Mouse (Mus musculus): ENCODE results near the gene Kcnb1.

Gene Kcnb1

DNA sequence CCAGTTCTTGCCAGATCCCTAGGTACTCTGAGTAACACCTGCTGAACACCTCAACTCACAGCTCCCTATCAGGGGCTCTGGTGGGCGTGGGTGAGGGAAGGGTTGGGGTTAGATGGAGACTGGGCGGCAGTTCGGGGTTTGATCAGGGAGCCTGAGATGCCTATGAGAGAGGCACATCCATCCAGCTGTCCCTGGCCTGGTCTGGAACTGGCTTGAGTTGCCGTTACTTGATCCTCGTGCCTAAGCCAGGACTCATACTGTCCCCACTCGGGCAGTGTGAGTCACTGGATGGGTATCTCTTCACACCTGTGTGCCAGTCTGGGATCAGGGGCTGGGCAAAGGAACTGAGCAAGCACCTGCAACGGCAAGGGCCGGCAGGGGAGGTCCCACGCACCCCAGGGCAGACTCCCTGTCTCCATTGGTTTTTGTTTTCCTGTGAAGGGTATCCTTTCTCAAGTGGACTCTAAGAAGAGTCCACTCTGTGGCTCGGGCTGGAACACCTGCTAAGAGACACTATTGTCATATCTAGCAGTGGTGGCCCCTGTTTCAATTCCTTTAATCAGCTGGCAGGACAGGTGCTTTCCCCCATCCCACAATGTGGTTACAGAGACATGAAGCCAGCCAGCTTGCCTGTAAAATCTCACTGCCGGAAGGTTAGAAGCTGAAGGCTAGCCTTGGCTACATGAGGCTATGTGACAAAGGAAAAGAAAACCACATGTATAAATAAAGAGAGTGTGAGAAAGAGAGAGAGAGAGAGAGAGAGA, 112.6 kb downstream of the Kcnb1 start:
- DNase-seq: no peak

DNA sequence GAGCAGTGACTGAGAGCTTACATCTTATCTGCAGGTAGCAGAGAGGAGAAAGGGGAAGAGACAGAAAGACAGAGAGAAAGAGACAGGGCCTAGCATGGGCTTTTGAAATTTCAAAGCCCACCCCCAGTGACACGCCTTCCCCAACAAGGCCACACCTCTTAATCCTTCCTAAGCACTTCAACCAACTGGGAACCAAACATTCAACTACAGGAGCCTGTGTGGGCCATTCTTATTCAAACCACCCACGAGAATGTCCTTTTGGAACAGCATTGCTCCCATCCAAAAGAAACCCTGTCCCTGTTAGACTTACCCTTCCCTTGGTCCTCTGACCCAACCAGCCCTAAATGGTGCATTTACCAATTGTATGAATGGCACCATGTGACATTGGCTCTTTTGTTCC, 113.2 kb downstream of the Kcnb1 start:
- DNase-seq: no peak

DNA sequence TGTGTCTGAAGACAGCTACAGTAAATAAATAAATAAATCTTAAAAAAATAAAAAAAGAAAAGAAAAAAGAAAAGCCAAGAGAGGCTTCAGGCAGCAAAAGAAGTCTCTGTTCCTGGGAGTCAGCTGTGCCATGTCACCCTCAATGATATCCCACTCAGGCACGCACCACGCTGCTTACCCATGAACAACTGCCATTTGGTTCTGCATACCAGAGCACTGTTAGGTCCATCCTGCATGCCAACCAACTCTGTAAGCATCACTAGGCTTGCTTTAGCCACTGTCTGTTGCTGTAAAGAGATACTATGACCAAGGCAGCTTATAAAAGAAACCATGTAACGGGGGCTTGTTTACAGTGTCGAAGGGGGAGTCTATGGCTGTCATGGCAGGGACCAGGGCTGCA, 113.6 kb downstream of the Kcnb1 start:
- no peak for DNase-seq

DNA sequence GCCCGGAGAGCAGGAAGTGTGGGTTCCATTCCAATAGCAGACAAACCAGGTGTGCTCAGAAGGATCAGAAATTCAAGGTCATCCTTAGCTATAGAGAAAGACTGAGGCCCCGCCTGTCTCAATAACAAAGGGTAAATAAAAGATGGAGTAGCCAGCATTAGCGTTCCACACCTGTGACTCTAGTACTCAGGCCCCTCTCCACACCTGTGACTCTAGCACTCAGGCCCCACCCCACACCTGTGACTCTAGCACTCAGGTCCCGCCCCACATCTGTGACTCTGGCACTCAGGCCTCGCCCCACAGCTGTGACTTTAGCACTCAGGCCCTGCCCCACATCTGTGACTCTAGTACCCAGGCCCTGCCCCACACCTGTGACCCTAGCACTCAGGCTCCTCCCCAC, 115.4 kb downstream of the Kcnb1 start:
- no peak for DNase-seq

DNA sequence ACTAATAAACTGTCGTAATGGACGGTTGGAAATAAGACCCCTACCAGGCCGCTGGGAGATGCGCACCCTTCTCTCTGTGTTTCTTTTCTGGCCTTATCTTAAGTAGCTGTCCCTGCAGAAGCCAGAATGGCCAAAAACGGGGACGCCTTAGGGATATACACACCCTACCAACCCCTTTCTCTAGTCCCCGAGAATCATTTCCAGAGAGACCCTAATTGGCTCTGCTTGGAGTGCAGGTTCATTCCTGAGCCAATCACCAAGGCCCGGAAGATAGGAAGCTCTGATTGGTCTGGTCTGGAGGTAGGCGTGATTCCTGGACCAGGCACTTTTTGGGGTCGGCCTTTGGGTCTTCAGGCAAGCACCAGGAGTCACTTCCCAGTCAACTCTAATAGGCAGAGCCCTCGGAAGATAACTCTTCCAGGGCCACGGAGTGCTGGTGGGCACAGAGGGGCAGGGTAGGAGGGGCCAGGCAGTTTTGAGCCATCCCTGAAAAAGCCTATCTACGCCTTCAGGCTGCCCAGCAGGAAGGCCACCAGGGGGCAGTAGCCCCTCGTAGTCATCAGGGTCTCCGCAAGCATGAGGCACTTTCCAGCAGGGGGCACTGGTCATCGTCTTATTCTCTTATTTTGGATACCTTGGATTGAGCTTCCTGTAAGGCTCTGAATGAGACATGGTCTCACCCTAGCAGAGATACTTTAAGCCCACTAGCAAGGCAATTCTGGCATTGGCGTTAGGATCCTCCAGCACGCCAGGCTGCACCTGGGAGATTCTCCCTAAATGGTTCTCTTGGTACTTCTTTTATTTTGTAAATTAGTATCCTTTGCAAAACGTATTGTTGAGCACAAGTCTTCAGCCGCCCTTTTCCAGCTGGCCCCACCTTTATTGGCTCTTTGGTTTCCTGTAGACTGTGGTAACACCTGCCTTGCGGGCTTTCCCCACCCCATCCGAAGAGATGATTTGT, 118.0 kb downstream of the Kcnb1 start:
- peak; percentile 91 to 94 for DNase-seq

DNA sequence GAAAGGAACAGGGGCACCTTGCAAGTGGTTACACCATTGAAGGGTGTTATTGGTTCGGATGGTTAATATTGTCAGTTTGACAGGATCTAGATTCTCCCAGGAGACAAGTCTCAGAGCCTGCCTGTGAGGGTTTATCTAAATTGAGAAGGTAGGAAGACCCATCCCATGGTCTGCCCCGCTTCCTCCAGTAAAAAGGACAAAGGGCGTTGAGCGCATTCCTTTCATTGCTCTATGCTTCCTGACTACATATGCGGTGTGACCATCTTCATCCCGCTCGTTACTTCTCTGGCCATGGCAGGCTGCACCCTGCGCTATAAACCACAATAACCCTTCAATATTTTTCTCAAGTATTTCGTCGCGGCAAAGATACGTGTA, 118.7 kb downstream of the Kcnb1 start:
- no peak for DNase-seq

DNA sequence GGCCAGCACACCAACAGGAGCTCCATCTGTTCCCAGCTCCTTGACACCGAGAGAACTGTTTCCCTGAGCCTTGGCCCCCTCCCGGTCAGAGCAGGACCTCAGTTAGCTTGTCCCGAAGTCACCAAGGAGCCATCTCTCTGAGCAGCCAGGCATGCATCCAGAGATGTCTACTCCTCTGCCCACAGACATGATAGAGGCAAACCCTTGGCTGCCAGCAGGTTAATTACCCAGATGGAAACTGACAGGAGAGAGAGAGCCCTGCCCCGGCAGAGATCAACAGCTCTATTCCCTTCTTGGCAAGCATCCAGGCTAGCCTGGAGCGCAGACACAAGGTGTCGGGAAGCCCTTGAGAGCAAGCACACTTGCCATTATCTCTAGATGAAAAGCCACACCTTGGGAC, 119.6 kb downstream of the Kcnb1 start:
- peak; percentile 76 to 80 for DNase-seq

DNA sequence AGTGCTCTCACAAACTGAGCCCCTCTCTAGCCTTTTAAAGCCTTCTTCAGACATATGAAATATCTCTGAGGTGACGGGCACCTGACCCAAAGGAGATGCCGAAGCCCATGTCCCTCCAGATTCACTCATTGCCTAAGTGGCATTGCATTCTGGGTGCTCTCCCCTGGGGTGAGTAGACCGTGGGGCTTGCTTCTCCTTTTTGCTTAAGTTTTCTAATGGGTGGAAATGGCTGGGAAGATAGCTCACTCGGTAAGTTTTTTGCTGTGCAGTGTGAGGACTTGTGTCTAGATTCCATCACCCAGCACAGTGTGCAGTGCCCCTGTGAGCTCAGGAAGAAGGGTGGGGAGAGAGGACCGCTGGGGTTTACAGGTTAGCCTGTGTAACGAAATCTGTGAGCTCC, 122.4 kb downstream of the Kcnb1 start:
- DNase-seq: no peak

DNA sequence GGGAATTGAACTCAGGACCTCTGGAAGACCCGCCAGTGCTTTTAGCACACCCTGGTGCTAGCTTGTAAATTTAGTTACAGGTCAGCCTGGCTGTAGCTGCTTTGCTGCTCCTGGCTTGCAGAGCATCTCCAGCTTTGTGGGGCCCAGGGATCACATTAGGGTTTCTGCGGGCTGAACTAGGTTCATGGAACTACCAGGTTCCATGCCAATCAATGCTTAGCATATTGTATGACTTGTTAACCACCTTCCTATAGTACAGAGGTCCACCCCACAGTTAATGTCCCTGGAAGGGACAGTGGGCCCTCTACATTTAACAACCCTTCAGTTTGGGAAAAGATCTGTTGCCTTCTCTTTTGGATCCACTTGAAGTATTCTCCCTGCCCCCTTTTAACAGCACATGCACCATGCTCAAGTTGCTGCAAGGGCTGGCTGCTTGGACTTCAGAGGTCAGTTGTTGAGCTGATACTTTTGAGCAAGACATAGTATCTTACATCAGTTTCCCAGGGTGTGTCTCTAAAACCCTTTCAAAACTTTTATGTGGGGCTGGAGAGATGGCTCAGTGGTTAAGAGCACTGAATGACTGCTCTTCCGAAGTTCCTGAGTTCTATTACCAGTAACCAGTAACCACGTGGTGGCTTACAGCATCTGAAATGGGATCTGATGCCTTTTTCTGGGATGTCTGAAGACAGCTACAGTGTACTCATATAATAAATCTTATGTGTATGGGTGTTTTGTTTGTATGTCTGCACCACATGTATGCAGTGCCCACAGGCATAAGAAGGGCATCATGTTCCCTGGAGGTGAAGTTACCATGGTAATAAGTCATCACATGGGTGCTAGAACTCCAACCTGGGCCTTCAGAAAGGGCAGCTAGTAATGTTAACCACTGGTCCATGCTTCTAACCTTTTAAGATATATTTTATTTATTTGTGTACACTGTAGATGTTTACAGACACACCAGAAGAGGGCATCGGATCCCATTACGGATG, 123.1 kb downstream of the Kcnb1 start:
- DNase-seq: no peak

DNA sequence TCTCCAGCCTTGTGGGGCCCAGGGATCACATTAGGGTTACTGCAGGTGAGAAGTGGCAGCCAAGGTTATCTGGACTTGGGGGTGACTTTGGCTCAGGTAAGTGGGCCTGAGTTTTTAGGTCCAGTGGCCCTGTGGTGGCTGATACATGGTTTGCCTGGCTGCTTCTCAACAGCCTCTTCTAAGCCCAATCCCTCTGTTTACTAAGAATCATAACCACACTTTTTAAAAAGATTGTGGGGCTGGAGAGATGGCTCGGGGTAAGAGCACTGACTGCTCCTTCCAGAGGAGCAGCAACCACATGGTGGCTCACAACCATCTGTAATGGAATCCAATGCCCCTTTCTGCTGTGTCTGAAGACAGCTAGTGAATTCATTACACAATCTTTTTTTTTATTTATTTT, 123.9 kb downstream of the Kcnb1 start:
- DNase-seq: no peak

DNA sequence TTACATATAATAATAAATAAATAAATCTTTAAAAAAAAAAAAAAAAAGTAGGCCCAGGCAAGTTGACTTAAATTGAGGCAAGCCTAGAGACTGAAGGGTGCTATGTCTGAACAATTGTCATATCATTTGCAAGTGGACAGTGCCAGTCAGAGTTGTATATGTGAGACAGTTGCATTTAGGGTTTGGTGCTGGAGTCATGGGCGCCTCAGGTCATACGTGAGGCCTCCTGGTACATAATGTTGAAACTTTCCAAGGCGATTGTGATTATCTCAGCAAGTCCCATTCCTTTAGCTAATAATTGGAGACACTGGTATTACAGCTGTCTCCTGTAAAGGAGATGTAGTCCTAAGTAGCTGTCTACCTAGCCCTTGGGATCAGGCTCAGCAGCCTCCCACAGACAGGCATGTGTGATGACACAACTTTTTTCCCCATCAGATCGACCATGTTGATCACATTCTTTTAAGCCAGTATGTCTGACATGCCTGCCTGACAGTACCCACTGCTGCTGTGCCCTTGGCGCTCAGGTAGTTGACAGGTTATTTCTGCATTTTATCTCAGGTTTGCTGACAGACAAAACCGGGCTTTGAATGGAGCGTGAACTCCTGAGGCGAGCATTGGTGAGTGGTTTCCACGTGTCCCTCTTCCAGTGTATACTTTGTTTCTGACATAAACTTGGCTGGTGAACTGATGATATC, 125.2 kb downstream of the Kcnb1 start:
- DNase-seq: no peak

DNA sequence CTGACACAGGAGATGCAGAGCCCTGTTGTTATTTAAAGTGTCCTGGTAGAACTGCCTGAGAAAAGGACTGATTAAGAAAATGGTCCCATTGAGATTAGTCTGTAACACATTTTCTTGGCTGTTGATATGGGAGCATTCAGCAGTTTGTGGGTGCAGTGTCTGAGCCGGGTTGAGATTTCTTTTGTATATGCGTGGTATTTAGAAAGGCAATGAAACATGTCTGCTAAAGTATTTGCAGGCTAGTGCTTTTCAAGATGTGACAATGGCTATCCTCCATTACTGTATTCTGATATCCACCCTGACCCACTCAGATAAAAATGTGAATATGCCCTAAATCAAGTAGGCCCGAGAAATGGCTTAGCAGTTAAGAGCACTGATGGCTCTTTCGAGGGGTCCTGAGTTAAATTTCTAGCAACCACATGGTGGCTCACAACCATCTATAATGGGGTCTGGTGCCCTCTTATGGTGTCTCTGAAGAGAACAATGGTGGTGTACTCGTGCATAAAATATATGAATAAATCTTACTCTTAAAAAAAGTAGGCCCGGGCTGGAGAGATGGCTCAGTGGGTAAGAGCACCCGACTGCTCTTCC, 126.0 kb downstream of the Kcnb1 start:
- no peak for DNase-seq

DNA sequence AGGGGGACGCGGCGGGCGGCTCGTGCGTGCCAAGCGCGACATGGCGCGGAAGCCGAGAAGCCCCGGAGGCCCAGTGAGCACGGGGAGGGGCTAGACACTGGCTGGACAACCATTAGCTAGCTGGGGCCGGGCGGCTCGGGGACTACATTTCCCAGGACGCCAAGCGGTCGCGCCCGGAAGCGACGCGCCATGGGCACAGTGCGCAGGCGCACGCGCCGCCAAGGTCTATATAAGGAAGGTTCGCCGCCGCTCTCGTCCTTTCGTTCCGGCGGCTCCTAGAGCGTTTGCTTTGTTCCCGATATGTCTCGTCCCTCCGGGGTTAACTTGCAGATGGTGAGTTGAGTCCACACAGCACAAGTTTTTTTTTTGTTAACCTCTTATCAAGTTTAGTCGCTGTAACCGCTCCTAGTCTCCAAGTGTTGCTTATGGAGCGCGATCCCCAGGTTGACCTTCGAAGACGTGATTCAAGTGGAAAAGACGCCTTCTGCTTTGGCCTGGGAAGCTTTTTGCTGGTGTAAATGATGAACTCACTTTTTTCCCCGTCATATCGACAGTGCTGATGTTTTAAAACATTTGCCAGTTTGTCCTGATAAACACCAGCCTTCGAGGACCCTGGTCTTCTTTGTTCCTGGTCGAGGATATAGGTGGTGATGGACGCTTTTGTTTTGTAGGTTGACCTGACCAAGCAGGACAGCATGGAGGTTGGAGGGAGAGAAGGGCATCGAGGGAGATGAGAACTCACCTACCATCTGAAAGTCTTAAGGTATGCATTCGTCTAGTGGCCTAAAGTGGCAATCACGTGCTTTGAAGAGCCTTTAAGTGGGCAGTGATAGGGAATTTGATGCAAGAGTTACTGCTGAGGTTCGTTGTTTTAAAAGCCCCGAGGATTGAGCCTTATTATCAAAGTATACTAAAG, 126.7 kb downstream of the Kcnb1 start, which contains the start of gene Znfx1:
Znfx1 (minus strand) TSS at position 51 of the 916 bp plus-strand sequence.
- DNase-seq: peak; percentile 94 to 98

DNA sequence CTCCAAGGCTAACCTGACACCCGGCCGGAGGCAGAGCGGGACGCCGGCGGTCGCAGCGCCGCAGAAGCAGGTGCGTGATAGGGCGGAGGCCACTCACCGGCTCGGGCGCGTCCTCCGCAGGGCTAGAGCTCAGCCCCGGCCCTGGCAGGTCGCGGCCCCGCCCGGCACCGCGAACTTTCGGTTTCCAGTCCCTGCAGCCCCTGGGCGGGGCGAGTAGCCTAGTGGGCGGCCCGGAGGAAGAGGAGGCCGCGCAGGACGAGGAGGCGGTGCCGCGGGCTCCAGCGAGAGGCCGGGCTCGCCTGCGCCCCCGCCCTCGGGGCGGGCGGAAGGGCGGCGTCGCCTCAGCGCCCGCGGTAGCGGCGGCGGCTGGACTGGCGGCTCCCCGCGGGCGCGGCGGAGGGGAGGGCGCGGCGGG, 127.5 kb downstream of the Kcnb1 start:
- DNase-seq: peak; percentile 92

DNA sequence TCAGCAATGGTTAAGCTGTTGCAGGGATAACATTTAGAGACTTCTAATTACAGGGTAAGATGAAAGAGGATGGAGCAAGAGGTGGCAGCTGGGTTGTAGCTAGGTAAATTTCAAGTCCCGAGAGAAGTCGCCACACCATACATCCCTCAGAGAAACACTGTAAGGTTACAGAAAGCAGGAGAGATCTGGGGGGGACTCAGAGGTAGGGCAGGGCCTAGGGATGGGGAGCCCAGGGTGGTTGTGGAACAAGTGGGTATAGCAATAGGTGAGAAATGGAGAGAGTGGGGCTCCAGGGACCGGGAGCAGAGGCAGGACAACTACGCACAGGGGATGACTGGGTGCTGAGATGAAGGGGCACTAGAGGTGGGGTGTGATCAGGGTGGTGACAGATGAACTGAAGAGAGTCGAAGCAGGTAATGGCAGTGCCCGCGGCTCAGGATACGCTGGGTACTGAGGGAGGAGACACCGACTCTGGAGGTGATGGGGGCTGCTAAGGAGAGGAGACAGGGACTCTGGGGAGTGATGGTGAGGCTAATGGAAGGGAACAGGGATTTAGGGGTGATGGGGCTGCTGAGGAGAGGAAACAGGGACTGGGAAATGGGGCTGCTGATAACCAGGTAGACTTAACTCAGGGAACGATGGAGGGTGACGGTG, 128.4 kb downstream of the Kcnb1 start:
- no peak for DNase-seq

DNA sequence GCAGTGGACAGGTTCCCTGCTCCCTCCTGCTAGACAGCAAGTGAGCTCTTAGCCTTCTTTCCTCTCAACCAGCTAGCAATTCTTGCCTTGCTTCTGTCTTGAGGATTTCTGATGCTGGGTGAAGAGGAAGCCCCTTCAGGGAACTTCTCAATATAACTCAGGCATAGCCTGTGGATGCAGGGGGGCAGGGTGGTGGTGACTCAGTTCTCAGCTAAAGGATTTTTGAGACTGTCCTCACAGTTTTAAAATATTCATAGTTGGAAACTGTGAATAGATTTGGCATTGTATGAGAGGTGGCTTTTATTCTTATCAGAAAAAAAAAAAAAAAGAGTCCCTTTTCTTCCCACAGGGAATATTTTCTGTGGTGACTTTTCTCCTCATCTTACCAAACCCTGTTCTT, 129.2 kb downstream of the Kcnb1 start:
- no peak for DNase-seq

DNA sequence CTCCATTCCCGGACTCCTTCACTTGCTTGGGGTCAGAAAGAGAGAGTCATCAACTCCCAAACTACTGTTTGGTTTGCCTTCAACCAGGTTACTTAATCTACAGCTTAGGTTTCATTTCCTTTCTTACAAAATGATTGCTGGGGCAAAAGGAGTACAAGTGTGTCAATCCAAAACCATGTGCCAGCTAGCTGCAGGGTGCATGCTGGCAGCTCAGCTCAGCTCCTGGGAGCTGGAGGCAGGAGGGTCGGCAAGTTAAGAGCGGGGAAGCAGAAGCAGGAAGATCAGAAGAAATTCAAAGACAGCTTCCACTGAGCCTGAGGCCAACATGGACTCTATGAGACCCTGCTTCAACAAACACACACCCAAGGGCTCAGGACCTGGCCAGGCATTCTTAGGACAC, 129.6 kb downstream of the Kcnb1 start:
- no peak for DNase-seq

DNA sequence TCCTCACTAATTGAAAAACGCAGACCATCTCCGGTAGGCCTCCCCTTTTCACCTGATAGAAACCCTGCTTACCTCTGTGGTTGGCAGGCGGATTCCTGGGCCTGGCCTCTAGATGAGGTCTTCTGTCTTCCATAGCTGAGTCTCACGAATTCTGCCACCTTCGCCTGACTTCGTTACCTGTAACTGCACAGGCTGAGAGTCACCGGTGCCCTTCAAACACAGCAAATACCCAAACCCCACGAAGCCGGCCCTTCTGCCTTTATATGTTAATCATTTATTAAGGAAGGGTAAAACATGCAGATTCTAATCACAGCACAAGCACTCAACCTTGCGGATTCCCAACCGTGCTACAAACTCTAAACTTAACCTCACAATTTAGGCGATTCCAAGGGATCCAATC, 130.0 kb downstream of the Kcnb1 start:
- DNase-seq: no peak

DNA sequence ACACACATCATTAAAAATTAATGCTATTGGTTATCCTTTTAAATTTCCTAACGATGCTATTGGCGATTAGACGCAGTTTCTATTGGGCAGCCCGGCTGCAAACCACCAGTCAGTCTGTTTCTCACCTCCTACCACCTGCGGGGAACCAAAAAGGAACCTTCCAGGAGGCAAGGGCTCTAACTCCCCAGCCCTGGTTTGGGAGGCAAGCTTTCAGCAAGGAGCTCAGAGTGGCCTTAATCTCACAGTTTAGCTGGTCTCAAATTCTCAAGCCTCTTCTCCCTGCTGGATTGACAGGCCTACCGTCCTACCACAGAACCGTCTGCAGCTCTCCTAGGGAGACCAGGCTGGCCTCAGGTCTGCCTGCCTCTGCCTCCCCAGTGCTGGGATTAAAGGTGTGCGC, 130.4 kb downstream of the Kcnb1 start:
- no peak for DNase-seq

DNA sequence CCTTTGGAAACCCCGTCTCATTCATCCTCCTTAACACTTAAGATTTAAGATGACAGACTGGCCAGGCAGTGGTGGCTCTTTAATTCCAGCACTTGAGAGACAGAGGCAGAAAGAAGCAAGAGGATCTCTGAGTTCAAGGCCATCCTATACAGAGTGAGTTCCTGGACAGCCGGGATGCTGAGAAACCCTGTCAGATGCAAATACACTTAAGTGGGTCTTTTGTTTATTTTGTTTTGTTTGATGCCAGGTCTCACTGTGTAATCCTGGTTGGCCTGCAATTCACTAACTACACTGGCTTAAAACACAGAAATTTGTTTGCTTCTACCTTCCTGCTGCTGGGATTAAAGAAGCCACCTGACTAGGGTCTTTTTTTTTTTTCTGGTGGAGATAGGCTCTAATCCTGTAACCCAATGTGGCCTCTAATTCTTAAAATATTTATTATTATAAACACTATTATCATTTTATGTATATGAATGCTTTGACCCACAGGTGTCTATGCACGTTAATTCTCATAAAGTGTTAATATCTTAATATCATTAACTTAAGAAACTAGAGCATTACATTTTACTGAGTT, 131.1 kb downstream of the Kcnb1 start:
- no peak for DNase-seq
